Mouse (Mus musculus): ENCODE data around the gene Pom121l2.

- no peak for TF ChIP-seq CTCF (IDR thresholded peaks at IDR 0.05; ENCODE audit: control insufficient read depth, insufficient read depth, insufficient read length)
- TF ChIP-seq USF1 (IDR thresholded peaks at IDR 0.05; ENCODE audit: low read depth): no peak
- no peak for TF ChIP-seq MYOG (IDR thresholded peaks at IDR 0.05; ENCODE audit: control insufficient read depth, extremely low read depth, insufficient read length)
- TF ChIP-seq CEBPB (IDR thresholded peaks at IDR 0.05; ENCODE audit: low read depth): no peak
- TF ChIP-seq MAX (IDR thresholded peaks at IDR 0.05): no peak
- no peak for TF ChIP-seq MYOD1 (IDR thresholded peaks at IDR 0.05; ENCODE audit: control insufficient read depth, insufficient read length, low read depth)
- no peak for TF ChIP-seq FOSL1 (IDR thresholded peaks at IDR 0.05; ENCODE audit: insufficient read depth, low read length, poor library complexity, severe bottlenecking)
Observed at GRCm38 (mm10) chr13:22013716-22014115, 32.7 kb downstream of the Pom121l2 start.
